Mouse (Mus musculus): ENCODE data around the gene Kif6.

DNA sequence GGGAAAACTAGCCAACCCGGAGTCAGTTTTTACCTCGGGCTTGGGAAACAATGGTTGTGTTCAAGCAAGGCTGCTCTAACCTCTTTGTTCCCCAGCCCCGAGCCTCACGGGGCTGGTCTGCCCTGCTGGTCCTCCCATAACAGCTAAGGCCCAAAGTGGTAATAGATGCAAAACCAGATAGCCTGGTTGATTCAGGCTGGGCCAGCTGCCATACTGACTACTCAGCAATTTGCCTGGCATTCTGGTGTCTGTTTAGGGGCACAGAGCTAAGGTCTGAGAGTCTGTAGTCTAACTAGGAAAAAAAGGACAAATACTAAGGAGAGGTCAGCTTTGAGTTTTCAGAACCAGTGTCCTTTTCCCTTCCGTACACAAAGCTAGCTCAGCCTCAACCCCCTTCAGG, 259.8 kb downstream of the Kif6 start:
- TF ChIP-seq CTCF (IDR thresholded peaks at IDR 0.05; ENCODE audit: low read depth, low read length), result no peak
- TF ChIP-seq GATA1 (IDR thresholded peaks at IDR 0.05; ENCODE audit: borderline replicate concordance, low read length), result no peak
- TF ChIP-seq TAL1 (conservative IDR thresholded peaks at IDR 0.05; ENCODE audit: low read depth, low read length), result no peak
- TF ChIP-seq GATA2 (IDR thresholded peaks at IDR 0.05; ENCODE audit: borderline replicate concordance, low read depth, low read length), result no peak
- no peak for TF ChIP-seq POLR2AphosphoS5 (IDR thresholded peaks at IDR 0.05; ENCODE audit: insufficient replicate concordance, low read depth, low read length)
